Mouse (Mus musculus): ENCODE measurements around the gene Scoc.
A peak's percentile ranks its signal among the peaks of the same experiment; 100 is the strongest.

Gene Scoc

DNA sequence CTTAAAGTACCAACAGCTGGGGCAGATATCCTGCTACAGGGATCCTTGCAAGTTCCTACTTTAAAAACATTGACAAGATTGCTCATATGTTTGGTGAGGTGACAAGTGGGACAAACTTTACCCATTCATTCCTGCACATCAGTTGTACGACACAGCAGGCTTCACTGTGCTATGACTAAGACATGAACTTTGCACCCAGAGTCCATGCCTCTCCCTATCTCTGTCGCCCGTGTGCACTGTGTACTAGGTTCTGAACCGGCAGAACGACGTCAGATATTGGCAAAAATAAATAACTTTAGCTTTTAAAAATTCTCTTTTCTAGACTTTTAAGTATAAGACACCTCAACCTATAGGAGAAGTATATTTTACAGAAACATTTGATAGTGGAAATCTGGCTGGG is 61.5 kb downstream of the Scoc start:
- no peak for DNase-seq

DNA sequence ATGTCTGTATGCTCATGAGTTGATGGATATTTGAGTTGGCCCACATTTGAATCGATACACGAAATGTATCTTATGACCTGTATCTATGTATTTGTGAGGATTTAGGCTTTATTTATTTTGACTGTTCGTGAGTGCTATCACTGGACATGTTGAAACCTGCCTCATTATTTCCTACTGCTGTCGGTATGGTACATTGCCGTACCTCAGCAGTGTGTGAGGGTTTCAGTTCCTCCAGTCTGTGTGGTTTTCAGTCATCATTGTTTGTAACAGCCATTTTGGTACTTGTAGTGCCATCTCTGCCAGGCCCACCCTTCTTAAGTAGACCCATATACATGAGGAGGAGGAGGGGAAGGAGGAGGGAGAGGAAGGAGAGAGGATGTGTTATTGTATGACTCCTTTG is 63.9 kb downstream of the Scoc start:
- no peak for DNase-seq

DNA sequence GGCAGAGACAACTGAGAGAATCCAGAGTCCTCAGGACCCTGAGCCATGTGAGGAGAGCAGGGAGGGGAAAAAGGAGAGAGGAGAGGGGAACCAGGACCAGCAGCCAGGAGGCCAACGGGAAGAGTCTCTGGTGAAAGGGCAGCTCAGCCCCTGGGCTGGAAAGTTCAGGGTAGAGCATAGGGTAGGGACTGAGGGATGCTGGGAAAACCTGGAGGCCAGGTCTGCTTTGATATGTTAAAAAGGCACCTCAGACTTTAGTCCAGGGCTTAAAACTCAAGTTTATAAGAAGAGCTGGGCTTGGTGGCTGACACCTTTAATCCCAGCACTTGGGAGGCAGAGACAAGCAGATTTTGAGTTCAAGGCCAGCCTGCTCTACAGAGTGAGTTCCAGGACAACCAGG is 65.7 kb downstream of the Scoc start:
- no peak for DNase-seq

DNA sequence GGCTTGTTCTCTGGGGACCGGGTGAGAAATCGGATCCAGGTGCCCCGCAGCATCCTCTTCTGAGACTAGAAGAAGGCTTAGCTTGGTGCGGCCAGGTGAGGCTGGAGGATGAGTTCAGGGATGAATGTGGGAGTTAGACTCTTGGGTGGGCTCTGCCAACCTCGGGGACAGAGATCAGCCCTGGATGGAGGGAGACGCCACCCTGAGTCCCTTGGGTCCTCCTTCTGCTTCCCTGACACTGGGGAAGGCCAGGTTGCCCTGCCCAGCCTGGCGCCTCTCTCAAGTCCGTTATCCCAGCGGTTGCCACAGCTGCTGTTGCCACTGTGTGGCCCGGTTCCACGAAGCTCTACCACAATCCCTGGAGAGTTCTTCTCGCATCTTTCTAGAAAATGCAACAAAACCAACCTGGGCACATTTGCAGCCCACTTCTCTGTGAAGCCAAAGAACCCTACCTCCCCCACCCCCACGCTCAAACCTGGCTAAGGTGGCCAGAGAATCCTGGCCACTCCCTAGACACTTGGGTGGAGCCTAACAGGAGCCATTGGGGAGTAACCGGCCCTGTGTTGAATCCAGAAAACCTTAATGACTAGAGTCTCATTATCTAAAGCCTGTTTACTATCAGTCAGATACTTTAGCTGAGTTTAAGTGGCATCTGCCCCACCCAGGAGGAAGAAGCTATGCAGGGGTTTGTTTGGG is 68.0 kb downstream of the Scoc start:
- DNase-seq = no peak

DNA sequence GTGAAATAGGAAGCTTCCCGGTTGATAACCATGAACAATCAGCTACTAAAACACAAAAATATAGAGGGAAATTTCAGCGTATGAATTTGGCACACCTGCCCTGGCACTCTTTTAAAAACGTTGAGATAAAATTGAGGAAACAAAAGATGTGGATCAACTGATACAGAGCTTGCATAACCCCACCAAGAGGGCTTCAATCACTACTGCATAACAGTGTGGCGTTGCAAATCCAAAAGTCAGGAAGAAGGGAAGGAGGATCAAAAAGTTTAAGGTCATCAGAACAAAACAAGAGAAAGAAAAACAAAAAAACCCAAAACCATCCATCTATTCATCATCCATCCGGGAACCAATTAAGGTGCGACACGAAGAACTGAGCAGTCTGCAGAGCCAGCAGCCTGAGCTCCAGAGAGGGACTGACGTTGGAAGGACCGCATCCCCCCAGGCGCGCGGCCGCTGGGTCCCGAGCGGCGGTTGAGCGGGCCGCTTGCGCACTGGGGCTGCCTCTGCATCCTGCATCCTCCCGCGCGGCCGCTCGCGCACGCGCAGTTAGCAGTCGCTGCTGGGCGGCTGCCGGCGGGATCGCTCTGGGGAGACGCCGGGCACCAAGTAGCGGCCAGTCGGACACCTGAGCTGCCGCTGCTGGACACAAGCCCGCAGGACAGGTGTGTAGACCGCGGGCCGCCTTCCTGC is 68.7 kb downstream of the Scoc start, which contains the start of gene Clgn:
Gene Clgn (plus strand): TSS at position 552 of the 690 bp plus-strand sequence.
- DNase-seq = peak; percentile 59

DNA sequence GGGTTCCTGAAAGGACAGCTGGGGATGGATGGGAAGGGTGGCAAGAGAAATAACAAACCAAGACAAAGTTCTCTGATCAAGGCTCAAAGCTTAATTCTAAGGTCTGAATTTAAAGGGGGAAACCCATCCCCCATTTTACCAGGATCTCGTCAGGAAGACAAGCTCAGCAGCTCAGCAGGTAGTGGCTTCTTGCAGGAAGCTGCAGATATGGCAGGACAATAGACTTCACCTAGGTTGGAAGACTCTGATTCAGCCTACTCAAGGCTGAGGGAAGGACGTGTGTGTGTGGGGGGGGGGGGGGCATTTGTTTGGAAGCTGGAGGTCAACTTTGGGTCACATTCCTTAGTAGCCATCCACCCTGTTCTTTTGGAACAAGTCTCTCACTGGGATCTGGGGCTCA is 75.3 kb downstream of the Scoc start:
- DNase-seq = no peak

DNA sequence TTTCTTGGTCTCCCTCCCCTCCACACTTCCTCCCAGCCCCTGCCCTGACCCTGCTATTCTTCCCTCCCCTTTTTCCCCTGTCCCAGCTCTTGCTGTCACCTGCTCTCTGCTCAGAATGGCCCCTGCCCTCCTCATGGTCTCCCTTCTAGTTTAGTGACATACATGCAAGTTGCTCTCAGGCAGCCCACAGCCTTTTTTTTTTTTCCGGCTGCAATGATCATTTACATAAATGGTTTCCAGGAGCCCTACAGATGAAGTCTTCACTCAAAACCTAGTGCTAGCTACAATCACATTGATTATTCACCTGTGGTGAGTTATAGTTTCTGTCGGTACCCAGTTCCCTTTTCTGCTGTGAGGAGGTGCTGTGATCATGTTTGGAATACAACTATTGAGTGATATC is 77.2 kb downstream of the Scoc start:
- no peak for DNase-seq

DNA sequence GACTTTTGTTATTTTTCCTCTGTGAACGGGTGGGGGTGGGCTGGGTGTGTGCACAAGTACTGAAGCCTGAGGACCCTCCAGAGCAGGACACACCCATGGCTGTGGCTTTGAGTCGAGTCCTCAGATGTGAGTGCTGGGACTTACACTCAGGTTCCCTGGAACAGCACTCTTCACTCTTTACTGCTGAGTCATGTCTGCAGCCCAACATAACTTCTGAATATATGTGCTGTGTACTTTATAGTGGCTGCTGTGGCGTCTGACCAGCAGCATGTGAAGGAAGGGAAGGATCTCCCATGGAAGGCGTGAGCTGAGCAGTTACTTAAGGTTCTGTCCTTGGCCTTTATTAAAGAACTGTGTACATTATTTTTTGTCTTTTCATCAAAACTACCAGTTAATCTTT is 78.0 kb downstream of the Scoc start:
- no peak for DNase-seq

Measured in kidney, postnatal 14 days (tissue).